Mouse (Mus musculus): ENCODE data around the gene Iqsec1. TPM values are rescaled to one million over a fixed set of nuclear protein-coding genes. Genes with fewer than 3 reads are reported as not detected.

Iqsec1 gene
- polyA plus RNA-seq, 1 experiment from 2014 or later = 33.4 TPM

DNA sequence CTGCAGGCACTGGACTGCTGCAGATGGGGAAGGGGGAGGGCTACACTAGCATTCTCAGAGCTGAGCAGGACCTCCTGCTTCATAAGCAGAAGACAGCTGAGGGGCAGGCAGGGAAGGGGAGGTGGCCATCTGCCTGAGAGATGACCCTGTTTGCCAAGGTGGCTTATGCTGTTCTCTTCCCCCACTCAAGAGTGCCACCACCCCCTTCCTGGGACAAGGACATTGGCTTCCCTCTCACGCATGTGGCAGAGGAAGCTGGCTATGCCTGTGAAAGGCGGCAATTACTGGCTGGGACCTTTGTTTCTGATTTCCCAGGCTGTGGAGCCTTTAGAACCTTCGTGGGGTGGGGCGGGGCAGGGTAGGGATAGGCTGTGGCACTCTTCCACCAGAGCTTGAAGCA is 204.5 kb downstream of the Iqsec1 start:
- no peak for ATAC-seq (ENCODE audit: low read depth)
- WGBS = 18% methylated on average over 4 of the region's 4 CpGs
- H3K27me3 ChIP-seq (ENCODE audit: control insufficient read depth, insufficient read depth, low read length) = no peaks in the 10 kb centered on the region
- H3K27ac ChIP-seq (ENCODE audit: low read depth, low read length) = peak overlapping the region; percentile 96
- no peak overlapping the region for H3K4me3 ChIP-seq (ENCODE audit: low read depth, low read length)
- H3K36me3 ChIP-seq (ENCODE audit: control insufficient read depth, insufficient read depth, low read length) = no peaks in the 10 kb centered on the region
- no peak overlapping the region for H3K4me2 ChIP-seq (ENCODE audit: low read depth, low read length)
- H3K4me1 ChIP-seq (ENCODE audit: control insufficient read depth, insufficient read depth, low read length) = peaks cover 61% of the 10 kb centered on the region
- H3K9ac ChIP-seq (replicated peaks; ENCODE audit: low read depth, low read length) = no peak overlapping the region
- no peaks in the 10 kb centered on the region for H3K9me3 ChIP-seq (ENCODE audit: control insufficient read depth, low read length)

DNA sequence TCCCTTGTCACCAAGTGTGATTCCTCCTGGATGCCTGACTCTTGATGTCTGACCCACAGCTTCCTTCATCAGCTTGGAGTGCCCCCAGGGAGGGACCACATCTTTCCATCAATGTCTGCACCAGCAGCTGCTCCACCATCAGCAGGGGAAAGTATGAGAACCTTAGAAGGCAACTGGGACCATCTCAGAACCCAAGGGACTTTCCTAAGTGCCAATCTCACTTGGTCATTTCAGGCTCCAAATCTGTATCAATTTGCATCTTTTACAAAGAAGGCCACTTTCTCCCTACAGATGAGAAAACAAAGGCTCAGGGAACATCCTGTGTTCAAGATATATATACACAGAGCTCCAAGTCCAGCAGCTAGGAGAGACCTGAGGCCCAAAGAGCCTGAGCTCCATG is 205.3 kb downstream of the Iqsec1 start:
- H3K4me2 ChIP-seq (ENCODE audit: low read depth, low read length) = no peak overlapping the region
- H3K27ac ChIP-seq (ENCODE audit: low read depth, low read length) = peak overlapping the region; percentile 96
- no peaks in the 10 kb centered on the region for H3K36me3 ChIP-seq (ENCODE audit: control insufficient read depth, insufficient read depth, low read length)
- H3K9ac ChIP-seq (replicated peaks; ENCODE audit: low read depth, low read length) = no peak overlapping the region
- no peaks in the 10 kb centered on the region for H3K9me3 ChIP-seq (ENCODE audit: control insufficient read depth, low read length)
- H3K27me3 ChIP-seq (ENCODE audit: control insufficient read depth, insufficient read depth, low read length) = no peaks in the 10 kb centered on the region
- peaks cover 66% of the 10 kb centered on the region for H3K4me1 ChIP-seq (ENCODE audit: control insufficient read depth, insufficient read depth, low read length)
- H3K4me3 ChIP-seq (ENCODE audit: low read depth, low read length) = no peak overlapping the region
- no peak for ATAC-seq (ENCODE audit: low read depth)

DNA sequence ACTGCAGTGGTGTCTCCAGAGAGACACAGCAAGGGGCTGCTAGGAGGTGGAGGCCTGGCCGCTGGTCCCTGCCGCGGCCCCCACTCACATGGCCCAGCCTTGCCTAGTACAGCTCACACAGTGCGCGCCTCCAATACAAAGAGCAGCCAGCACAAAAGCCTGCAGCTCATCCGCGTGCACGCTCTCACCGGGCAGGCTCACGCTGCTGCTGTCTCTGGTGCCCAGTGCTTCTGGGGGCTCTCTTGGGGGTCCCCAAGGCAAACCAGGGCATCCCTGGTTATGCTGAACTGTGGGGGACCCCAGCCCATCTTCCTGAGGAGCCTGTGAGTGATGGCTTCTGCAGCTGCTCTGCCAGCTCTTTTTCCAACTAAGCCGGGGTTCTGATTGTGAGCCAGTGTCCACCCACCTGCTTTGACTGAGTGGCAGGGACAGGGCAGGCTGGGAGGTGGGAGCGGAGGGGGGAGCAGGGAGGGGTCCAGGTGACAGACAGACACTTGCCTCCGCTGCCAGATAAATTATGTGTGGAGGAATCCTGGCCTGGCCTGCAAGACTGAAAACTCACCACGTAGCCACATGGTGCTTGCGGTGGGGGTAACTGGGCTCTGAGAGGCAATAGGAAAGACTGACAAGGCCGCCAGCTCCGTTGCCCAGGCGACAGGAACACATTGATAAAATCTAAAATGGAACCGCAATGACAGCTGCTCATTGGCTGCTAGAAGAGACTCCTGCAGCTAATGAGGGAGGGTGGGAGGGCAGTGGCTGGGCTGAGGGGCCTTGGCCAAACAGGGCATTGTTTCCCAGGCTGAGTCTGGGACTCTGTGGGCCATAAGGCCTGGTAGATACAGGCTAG is 206.3 kb downstream of the Iqsec1 start:
- no peaks in the 10 kb centered on the region for H3K9me3 ChIP-seq (ENCODE audit: control insufficient read depth, low read length)
- peak; percentile 82 for ATAC-seq (ENCODE audit: low read depth)
- no peaks in the 10 kb centered on the region for H3K36me3 ChIP-seq (ENCODE audit: control insufficient read depth, insufficient read depth, low read length)
- 7% methylated on average over 19 of the region's 19 CpGs for WGBS
- H3K4me2 ChIP-seq (ENCODE audit: low read depth, low read length) = peak overlapping the region; percentile 46
- H3K9ac ChIP-seq (replicated peaks; ENCODE audit: low read depth, low read length) = peak overlapping the region; percentile 63
- peak overlapping the region; percentile 96 for H3K27ac ChIP-seq (ENCODE audit: low read depth, low read length)
- H3K4me3 ChIP-seq (ENCODE audit: low read depth, low read length) = peak overlapping the region; percentile 22
- no peaks in the 10 kb centered on the region for H3K27me3 ChIP-seq (ENCODE audit: control insufficient read depth, insufficient read depth, low read length)
- H3K4me1 ChIP-seq (ENCODE audit: control insufficient read depth, insufficient read depth, low read length) = peaks cover 63% of the 10 kb centered on the region

DNA sequence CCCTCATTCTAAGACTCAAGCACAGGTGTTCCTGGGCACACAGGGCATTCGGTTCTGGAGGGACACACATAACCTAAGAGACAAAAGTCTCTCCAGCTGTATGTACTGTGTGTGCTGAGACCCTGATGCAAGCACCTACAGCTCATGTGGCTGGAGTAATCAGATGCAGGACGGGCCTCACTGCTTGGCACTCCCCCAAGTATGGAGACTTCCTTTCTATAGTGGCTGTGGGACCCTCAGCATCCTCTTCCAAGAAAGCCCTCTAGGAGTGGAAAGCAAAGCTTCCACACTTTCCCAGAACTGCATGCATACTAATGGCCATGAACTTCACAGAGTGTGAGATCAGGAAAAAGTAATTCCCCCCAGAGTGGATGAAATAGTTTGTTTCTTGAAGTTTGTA is 208.0 kb downstream of the Iqsec1 start:
- Histone ChIP-seq H3K4me2 (ENCODE audit: low read depth, low read length) (peak overlapping the region; percentile 46), H3K4me3 (ENCODE audit: low read depth, low read length) (no peak overlapping the region), H3K36me3 (ENCODE audit: control insufficient read depth, insufficient read depth, low read length) (no peaks in the 10 kb centered on the region), H3K9ac (replicated peaks; ENCODE audit: low read depth, low read length) (no peak overlapping the region), H3K27me3 (ENCODE audit: control insufficient read depth, insufficient read depth, low read length) (no peaks in the 10 kb centered on the region), H3K27ac (ENCODE audit: low read depth, low read length) (peak overlapping the region; percentile 28; the same call in 1 of the 2 replicates), H3K4me1 (ENCODE audit: control insufficient read depth, insufficient read depth, low read length) (peaks cover 53% of the 10 kb centered on the region), H3K9me3 (ENCODE audit: control insufficient read depth, low read length) (no peaks in the 10 kb centered on the region)
- ATAC-seq (ENCODE audit: low read depth) = no peak
- 44% methylated on average over 2 of the region's 2 CpGs for WGBS

DNA sequence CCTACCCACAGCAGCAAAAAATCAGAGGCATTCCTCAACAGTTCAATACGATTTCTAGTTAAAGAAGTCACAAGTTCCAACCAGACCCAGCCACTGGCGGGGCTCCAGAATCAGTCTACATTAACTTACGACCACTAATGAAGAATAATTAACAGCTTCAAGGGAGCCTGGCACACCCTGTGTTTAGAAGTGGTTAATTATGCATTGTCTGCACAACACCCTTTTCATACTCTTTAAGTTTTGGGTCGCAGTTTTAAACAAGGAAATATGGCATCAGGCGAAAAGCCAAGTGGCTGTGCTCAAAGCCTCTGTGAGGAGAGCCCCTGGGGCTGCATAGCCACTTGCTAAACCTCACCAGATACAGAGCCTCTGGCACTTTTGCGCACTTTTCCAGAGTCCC is 209.6 kb downstream of the Iqsec1 start:
- WGBS = 30% methylated on average over 6 of the region's 6 CpGs
- Histone ChIP-seq H3K9ac (replicated peaks; ENCODE audit: low read depth, low read length) (no peak overlapping the region), H3K4me1 (ENCODE audit: control insufficient read depth, insufficient read depth, low read length) (peaks cover 45% of the 10 kb centered on the region), H3K27ac (ENCODE audit: low read depth, low read length) (no peak overlapping the region), H3K36me3 (ENCODE audit: control insufficient read depth, insufficient read depth, low read length) (no peaks in the 10 kb centered on the region), H3K4me3 (ENCODE audit: low read depth, low read length) (no peak overlapping the region), H3K9me3 (ENCODE audit: control insufficient read depth, low read length) (no peaks in the 10 kb centered on the region), H3K27me3 (ENCODE audit: control insufficient read depth, insufficient read depth, low read length) (no peaks in the 10 kb centered on the region), H3K4me2 (ENCODE audit: low read depth, low read length) (peak overlapping the region; percentile 46)
- ATAC-seq (ENCODE audit: low read depth) = no peak

DNA sequence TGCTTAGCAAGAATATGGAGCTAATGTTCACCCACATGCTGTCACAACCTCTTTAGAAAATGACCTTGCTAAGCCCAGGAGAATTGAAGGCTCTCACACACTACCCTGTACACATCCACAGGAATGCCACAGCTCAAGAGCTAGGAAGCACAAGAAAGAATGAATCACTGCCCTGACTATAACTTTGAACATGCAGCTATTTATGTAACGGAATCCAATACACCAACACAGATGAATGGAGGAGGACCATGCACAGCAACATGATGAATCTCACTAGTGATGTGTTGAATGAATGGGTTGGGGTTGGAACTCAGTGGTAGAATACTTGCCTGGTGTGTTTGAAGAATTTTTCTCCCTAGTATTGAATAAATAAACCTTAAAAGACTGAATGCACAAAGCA is 211.2 kb downstream of the Iqsec1 start:
- Histone ChIP-seq H3K9me3 (ENCODE audit: control insufficient read depth, low read length) (no peaks in the 10 kb centered on the region), H3K4me2 (ENCODE audit: low read depth, low read length) (no peak overlapping the region), H3K4me3 (ENCODE audit: low read depth, low read length) (no peak overlapping the region), H3K36me3 (ENCODE audit: control insufficient read depth, insufficient read depth, low read length) (no peaks in the 10 kb centered on the region), H3K27ac (ENCODE audit: low read depth, low read length) (no peak overlapping the region), H3K27me3 (ENCODE audit: control insufficient read depth, insufficient read depth, low read length) (no peaks in the 10 kb centered on the region), H3K9ac (replicated peaks; ENCODE audit: low read depth, low read length) (no peak overlapping the region), H3K4me1 (ENCODE audit: control insufficient read depth, insufficient read depth, low read length) (peaks cover 31% of the 10 kb centered on the region)
- WGBS = 78% methylated on average over 1 of the region's 1 CpGs
- ATAC-seq (ENCODE audit: low read depth) = no peak

DNA sequence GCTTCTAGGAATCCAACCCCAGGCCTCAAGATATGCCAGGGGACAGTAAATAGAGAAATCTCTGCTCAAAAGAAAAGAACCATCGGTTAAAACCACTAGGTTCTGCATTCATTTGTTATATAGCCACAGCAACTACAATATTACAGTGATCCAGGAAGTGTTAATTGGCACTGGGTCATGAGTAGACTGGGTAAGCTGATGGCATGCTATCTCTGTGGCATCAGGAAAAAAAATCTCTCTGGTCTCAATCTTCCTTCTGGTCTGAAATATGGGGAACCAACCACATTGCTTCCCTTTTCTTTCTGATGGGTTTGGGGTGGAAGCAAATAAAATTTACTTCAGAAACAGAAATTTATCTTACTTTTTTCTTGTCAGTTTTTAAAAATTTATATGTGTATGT is 212.9 kb downstream of the Iqsec1 start:
- WGBS = 100% methylated on average over 1 of the region's 1 CpGs
- no peak overlapping the region for H3K27ac ChIP-seq (ENCODE audit: low read depth, low read length)
- H3K36me3 ChIP-seq (ENCODE audit: control insufficient read depth, insufficient read depth, low read length) = no peaks in the 10 kb centered on the region
- H3K9me3 ChIP-seq (ENCODE audit: control insufficient read depth, low read length) = no peaks in the 10 kb centered on the region
- H3K27me3 ChIP-seq (ENCODE audit: control insufficient read depth, insufficient read depth, low read length) = no peaks in the 10 kb centered on the region
- H3K4me2 ChIP-seq (ENCODE audit: low read depth, low read length) = no peak overlapping the region
- H3K9ac ChIP-seq (replicated peaks; ENCODE audit: low read depth, low read length) = no peak overlapping the region
- H3K4me3 ChIP-seq (ENCODE audit: low read depth, low read length) = no peak overlapping the region
- peaks cover 18% of the 10 kb centered on the region for H3K4me1 ChIP-seq (ENCODE audit: control insufficient read depth, insufficient read depth, low read length)
- no peak for ATAC-seq (ENCODE audit: low read depth)

DNA sequence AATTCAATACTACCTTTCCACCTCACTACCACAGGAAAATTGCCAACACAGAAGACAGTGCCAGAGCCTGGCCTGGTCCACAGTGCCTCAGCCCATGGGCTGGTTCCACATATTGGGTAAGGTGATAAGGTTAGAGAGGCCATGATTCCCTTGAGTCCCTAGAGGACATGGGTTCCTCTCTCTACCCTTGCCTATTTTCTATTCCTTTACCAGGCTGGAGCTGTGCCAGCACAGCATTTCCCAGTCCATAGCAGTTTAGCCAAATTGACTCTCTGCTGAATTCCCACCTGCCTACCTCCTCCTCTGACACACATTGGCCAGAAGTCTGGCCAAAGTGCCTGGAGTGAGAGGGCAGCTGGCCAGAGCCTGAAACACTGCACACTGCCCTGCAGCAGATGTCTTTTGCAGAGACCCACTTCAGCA is 214.7 kb downstream of the Iqsec1 start:
- Histone ChIP-seq H3K4me3 (ENCODE audit: low read depth, low read length) (no peak overlapping the region), H3K9me3 (ENCODE audit: control insufficient read depth, low read length) (no peaks in the 10 kb centered on the region), H3K27ac (ENCODE audit: low read depth, low read length) (no peak overlapping the region), H3K27me3 (ENCODE audit: control insufficient read depth, insufficient read depth, low read length) (no peaks in the 10 kb centered on the region), H3K4me1 (ENCODE audit: control insufficient read depth, insufficient read depth, low read length) (peaks cover 4% of the 10 kb centered on the region), H3K4me2 (ENCODE audit: low read depth, low read length) (no peak overlapping the region), H3K9ac (replicated peaks; ENCODE audit: low read depth, low read length) (no peak overlapping the region), H3K36me3 (ENCODE audit: control insufficient read depth, insufficient read depth, low read length) (no peaks in the 10 kb centered on the region)
- no peak for ATAC-seq (ENCODE audit: low read depth)

DNA sequence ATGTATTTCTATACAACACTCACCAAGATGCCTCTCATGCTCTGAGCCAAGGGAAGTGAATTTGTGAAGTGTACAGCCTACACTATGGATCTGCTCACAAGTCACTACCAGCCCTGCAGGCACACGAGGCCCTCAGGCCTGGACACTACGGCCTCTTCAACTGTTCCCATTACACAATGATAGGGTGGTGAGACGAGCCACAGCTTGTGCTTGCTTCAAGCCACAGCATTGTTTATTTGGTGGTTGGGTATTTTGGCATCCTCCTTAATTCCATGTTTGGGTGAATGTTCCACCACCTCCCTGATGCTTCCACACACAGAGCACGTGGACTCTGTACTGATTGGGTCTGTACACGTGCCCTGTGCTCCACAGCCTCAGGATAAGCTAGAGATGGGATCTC is 216.4 kb downstream of the Iqsec1 start:
- no peaks in the 10 kb centered on the region for H3K9me3 ChIP-seq (ENCODE audit: control insufficient read depth, low read length)
- H3K36me3 ChIP-seq (ENCODE audit: control insufficient read depth, insufficient read depth, low read length) = no peaks in the 10 kb centered on the region
- no peak overlapping the region for H3K4me2 ChIP-seq (ENCODE audit: low read depth, low read length)
- WGBS = 91% methylated on average over 5 of the region's 5 CpGs
- no peaks in the 10 kb centered on the region for H3K4me1 ChIP-seq (ENCODE audit: control insufficient read depth, insufficient read depth, low read length)
- no peak for ATAC-seq (ENCODE audit: low read depth)
- H3K9ac ChIP-seq (replicated peaks; ENCODE audit: low read depth, low read length) = no peak overlapping the region
- no peaks in the 10 kb centered on the region for H3K27me3 ChIP-seq (ENCODE audit: control insufficient read depth, insufficient read depth, low read length)
- no peak overlapping the region for H3K4me3 ChIP-seq (ENCODE audit: low read depth, low read length)
- H3K27ac ChIP-seq (ENCODE audit: low read depth, low read length) = no peak overlapping the region
